Mouse (Mus musculus) E14TG2a.4 (cell line): ENCODE data around the gene Rfwd3.
"Not testable (repeated sequence)": the region's sequence is repeated elsewhere in the genome, so short reads cannot be mapped to it uniquely, and the experiment has no call there.

Source experiments
- H3K27me3 ChIP-seq: 2 replicates; pipeline ENCODE4 v1.6.1; 2014; ENCODE audit warnings: low read length, control low read depth; ENCODE audit not compliant: insufficient read depth
- H3K36me3 ChIP-seq: 2 replicates; pipeline ENCODE4 v1.6.1; 2014; ENCODE audit warnings: low read length, control low read depth; ENCODE audit not compliant: insufficient read depth
- H3K4me1 ChIP-seq: replicated peaks from 2 replicates; pipeline ENCODE4 v1.6.1; 2014; ENCODE audit warnings: low read depth, low read length, control low read depth
- H3K4me3 ChIP-seq: replicated peaks from 2 replicates; pipeline ENCODE4 v1.5.1; 2014; ENCODE audit warnings: mild to moderate bottlenecking, low read length
- H3K9me3 ChIP-seq: 2 replicates; pipeline ENCODE4 v1.6.1; 2014; ENCODE audit warnings: low read length, control low read depth
- CTCF ChIP-seq: conservative IDR thresholded peaks from 2 replicates; pipeline ENCODE4 v1.5.1; 2014; ENCODE audit warnings: low read length
- NANOG ChIP-seq: IDR thresholded peaks from 2 replicates; pipeline ENCODE4 v1.6.1; 2014; ENCODE audit warnings: borderline replicate concordance, low read length, mixed read lengths
- POU5F1 ChIP-seq: IDR thresholded peaks from 2 replicates; pipeline ENCODE4 v1.6.1; 2014; ENCODE audit warnings: low read length, borderline replicate concordance

Gene Rfwd3

GRCm38 (mm10) chr8:111260251-111260650 is 39.8 kb downstream of the Rfwd3 start:
- peaks cover under 1% of the 10 kb centered on the region; the same call in 1 of the 2 replicates for H3K36me3 ChIP-seq
- no peak for TF ChIP-seq POU5F1
- TF ChIP-seq NANOG: no peak
- no peak for TF ChIP-seq CTCF
- H3K9me3 ChIP-seq: no peaks in the 10 kb centered on the region
- H3K4me3 ChIP-seq: no peak overlapping the region
- peaks cover 12% of the 10 kb centered on the region for H3K4me1 ChIP-seq
- H3K27me3 ChIP-seq: peaks cover 20% of the 10 kb centered on the region

GRCm38 (mm10) chr8:111259408-111259741 is 40.6 kb downstream of the Rfwd3 start:
- peaks cover 20% of the 10 kb centered on the region for H3K27me3 ChIP-seq
- peaks cover 12% of the 10 kb centered on the region for H3K4me1 ChIP-seq
- no peaks in the 10 kb centered on the region for H3K9me3 ChIP-seq
- TF ChIP-seq NANOG: no peak
- no peak for TF ChIP-seq POU5F1
- no peak for TF ChIP-seq CTCF
- peak overlapping the region; percentile 95 for H3K4me3 ChIP-seq
- H3K36me3 ChIP-seq: peaks cover 8% of the 10 kb centered on the region

- Histone ChIP-seq H3K36me3 (peaks cover 8% of the 10 kb centered on the region), H3K4me3 (peak within 1 kb of the TSS; percentile 95), H3K27me3 (peaks cover 20% of the 10 kb centered on the region), H3K4me1 (peaks cover 12% of the 10 kb centered on the region), H3K9me3 (no peaks in the 10 kb centered on the region)
- no peak for TF ChIP-seq CTCF
- no peak for TF ChIP-seq POU5F1
- TF ChIP-seq NANOG: no peak
Measured at GRCm38 (mm10) chr8:111258631-111259407, 41.2 kb downstream of the Rfwd3 start, which contains the start of gene Glg1. Glg1 (minus strand) TSS chr8:111259216.

GRCm38 (mm10) chr8:111258010-111258630 is 41.9 kb downstream of the Rfwd3 start:
- H3K27me3 ChIP-seq: peaks cover 20% of the 10 kb centered on the region
- no peak for TF ChIP-seq CTCF
- TF ChIP-seq POU5F1: no peak
- TF ChIP-seq NANOG: no peak
- H3K4me1 ChIP-seq: peaks cover 12% of the 10 kb centered on the region
- peaks cover 8% of the 10 kb centered on the region for H3K36me3 ChIP-seq
- peak overlapping the region; percentile 95 for H3K4me3 ChIP-seq
- H3K9me3 ChIP-seq: no peaks in the 10 kb centered on the region

GRCm38 (mm10) chr8:111252487-111253112 is 47.4 kb downstream of the Rfwd3 start:
- H3K27me3 ChIP-seq: no peaks in the 10 kb centered on the region
- H3K36me3 ChIP-seq: peaks cover 8% of the 10 kb centered on the region
- no peaks in the 10 kb centered on the region for H3K9me3 ChIP-seq
- H3K4me3 ChIP-seq: no peak overlapping the region
- H3K4me1 ChIP-seq: peaks cover 13% of the 10 kb centered on the region
- TF ChIP-seq CTCF (no peak), NANOG (no peak), POU5F1 (no peak)

DNA sequence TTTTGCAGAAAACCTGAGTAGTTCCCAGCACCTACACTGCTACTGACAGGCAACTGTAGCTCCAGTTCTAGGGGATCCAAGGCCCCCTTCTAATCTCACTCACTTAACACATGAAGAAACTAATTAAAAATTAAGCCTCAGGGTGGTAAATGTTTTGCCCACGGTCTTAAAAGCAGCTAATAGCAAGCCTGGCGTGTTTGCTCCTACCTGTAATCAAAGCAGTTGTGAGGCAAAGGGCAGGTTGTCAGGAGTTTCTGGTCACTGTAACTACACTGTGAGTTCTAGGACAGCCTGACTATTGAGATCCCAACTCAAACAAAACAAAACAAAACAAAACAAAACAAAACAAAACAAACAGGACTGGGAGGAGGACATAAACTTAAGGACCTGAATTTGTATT is 49.9 kb downstream of the Rfwd3 start:
- Histone ChIP-seq H3K27me3 (no peaks in the 10 kb centered on the region), H3K4me1 (peaks cover 23% of the 10 kb centered on the region), H3K4me3 (no peak overlapping the region), H3K9me3 (no peaks in the 10 kb centered on the region), H3K36me3 (peaks cover 6% of the 10 kb centered on the region)
- TF ChIP-seq CTCF (no peak), POU5F1 (no peak), NANOG (no peak)

- no peaks in the 10 kb centered on the region for H3K36me3 ChIP-seq
- TF ChIP-seq CTCF (no peak), POU5F1 (no peak), NANOG (no peak)
- no peaks in the 10 kb centered on the region for H3K9me3 ChIP-seq
- peaks cover 28% of the 10 kb centered on the region for H3K4me1 ChIP-seq
- no peak overlapping the region for H3K4me3 ChIP-seq
- no peaks in the 10 kb centered on the region for H3K27me3 ChIP-seq
Measured at GRCm38 (mm10) chr8:111248136-111248535, 51.9 kb downstream of the Rfwd3 start.

DNA sequence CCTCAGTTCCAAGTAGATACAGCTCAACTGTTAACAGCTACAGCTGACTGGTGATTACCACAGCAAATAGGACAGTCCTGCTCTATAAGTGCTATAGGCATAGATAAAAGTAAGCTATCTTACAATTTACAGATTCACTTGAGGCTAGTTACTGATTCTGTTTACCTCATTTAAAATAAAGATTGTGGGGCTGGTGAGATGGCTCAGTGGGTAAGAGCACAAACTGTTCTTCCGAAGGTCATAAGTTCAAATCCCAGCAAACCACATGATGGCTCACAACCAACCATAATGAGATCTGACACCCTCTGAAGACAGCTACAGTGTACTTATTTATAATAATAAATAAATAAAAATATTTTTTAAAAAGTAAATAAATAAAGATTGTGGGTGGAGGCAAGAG is 53.2 kb downstream of the Rfwd3 start:
- not testable (repeated sequence) for H3K9me3 ChIP-seq, H3K36me3 ChIP-seq, H3K27me3 ChIP-seq, H3K4me3 ChIP-seq
- H3K4me1 ChIP-seq: peaks cover 28% of the 10 kb centered on the region
